Mouse (Mus musculus) C2C12 (cell line): ENCODE measurements at regions not wholly inside any gene's neighbourhood (a gene's known extent, or its start where the extent isn't known, plus 50 kb on each side); places are given as distances from the start of the nearest gene placed in this dataset.

Experiments
- H3K27me3 ChIP-seq: one replicate; pipeline ENCODE4 v1.6.1; 2011; ENCODE audit not compliant: control insufficient read depth, insufficient read depth, insufficient read length
- H3K36me3 ChIP-seq: one replicate; pipeline ENCODE4 v1.6.1; 2011; ENCODE audit not compliant: control insufficient read depth, insufficient read depth
- H3K4me3 ChIP-seq: one replicate; pipeline ENCODE4 v1.5.1; 2011; ENCODE audit warnings: mild to moderate bottlenecking, control low read depth; ENCODE audit not compliant: poor library complexity, insufficient read depth, severe bottlenecking
- H3K79me2 ChIP-seq: one replicate; pipeline ENCODE4 v1.6.1; 2011; ENCODE audit not compliant: control insufficient read depth, insufficient read depth
- H3K79me3 ChIP-seq: one replicate; pipeline ENCODE4 v1.6.1; 2011; ENCODE audit warnings: low read depth, control low read depth
- H3ac ChIP-seq: one replicate; pipeline ENCODE3; 2011; ENCODE audit warnings: low read depth; ENCODE audit not compliant: control insufficient read depth, insufficient read length
- CEBPB ChIP-seq: IDR thresholded peaks from one replicate; pipeline ENCODE4 v1.6.1; 2011; ENCODE audit warnings: low read depth, mild to moderate bottlenecking, control low read depth, moderate library complexity
- CTCF ChIP-seq: IDR thresholded peaks from one replicate; pipeline ENCODE4 v1.5.1; 2011; ENCODE audit not compliant: control insufficient read depth, insufficient read depth, insufficient read length
- FOSL1 ChIP-seq: IDR thresholded peaks from one replicate; pipeline ENCODE4 v1.8.0; 2011; ENCODE audit warnings: mild to moderate bottlenecking, low read length; ENCODE audit not compliant: poor library complexity, insufficient read depth, severe bottlenecking
- MAX ChIP-seq: IDR thresholded peaks from one replicate; pipeline ENCODE4 v1.6.1; 2011; ENCODE audit warnings: mild to moderate bottlenecking, control low read depth
- MYOD1 ChIP-seq: IDR thresholded peaks from one replicate; pipeline ENCODE4 v1.6.1; 2011; ENCODE audit warnings: low read depth; ENCODE audit not compliant: control insufficient read depth, insufficient read length
- MYOG ChIP-seq: IDR thresholded peaks from one replicate; pipeline ENCODE4 v1.6.1; 2011; ENCODE audit not compliant: control insufficient read depth, insufficient read length; ENCODE audit errors: extremely low read depth
- USF1 ChIP-seq: IDR thresholded peaks from one replicate; pipeline ENCODE4 v1.6.1; 2011; ENCODE audit warnings: low read depth, mild to moderate bottlenecking, control low read depth, moderate library complexity

DNA sequence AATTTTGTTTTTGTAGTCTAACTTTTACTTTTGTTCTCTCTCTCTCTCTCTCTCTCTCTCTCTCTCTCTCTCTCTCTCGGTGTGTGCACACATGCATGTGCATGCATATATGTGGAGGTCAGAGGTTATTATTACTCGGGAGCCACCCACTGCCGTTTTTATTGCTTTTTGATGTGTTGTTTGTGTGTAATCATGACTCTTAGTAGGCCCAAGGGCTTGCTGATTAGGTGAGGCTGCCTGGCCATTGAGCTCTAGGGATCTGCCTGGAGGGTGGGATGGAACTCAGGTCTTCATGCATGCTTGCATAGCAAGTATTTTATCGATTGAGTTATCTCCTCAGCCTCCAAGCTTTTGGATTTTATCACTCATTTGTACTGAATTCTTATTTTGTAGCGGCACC lies 50.4 kb upstream of the Adamts9 start:
- H3K27me3 ChIP-seq, result no peaks in the 10 kb centered on the region
- no peak for TF ChIP-seq CTCF
- no peak for TF ChIP-seq MYOG
- TF ChIP-seq MAX, result no peak
- no peak for TF ChIP-seq CEBPB
- no peak for TF ChIP-seq MYOD1
- no peak for TF ChIP-seq FOSL1
- TF ChIP-seq USF1, result no peak
- no peak overlapping the region for H3ac ChIP-seq
- H3K4me3 ChIP-seq, result no peak overlapping the region
- no peaks in the 10 kb centered on the region for H3K79me3 ChIP-seq
- no peaks in the 10 kb centered on the region for H3K36me3 ChIP-seq
- H3K79me2 ChIP-seq, result no peaks in the 10 kb centered on the region
